Mouse (Mus musculus) layer of hippocampus, postnatal 10 days (tissue): ENCODE measurements around the gene Cst10. TPM values are rescaled to one million over a fixed set of nuclear protein-coding genes. Genes with fewer than 3 reads are reported as not detected.
A peak's percentile ranks its signal among the peaks of the same experiment; 100 is the strongest.

Source experiments
- DNase-seq, 2 experiments: peaks; one replicate each; pipeline ENCODE4 v3.0.0; 2021; ENCODE audit warnings: low spot score in 2 of 2
- long read RNA-seq: library from polyadenylated mRNA; stranded (forward); transcript quantifications from one replicate; pipeline ENCODE4 v2.0.0, GENCODE M21; 2023
- total RNA-seq, 2 experiments: library from RNA; stranded (reverse); gene quantifications; 2 replicates each; pipeline ENCODE4 v1.2.3; 2021

Cst10 gene
- not detected for total RNA-seq
- long read RNA-seq, result 0 reads

- no peak for DNase-seq
Observed at GRCm38 (mm10) chr2:149404757-149405156, at the start of gene Cst10. Gene Cst10, plus strand, starts transcription at chr2:149405057.

GRCm38 (mm10) chr2:149392951-149393350 lies 11.9 kb upstream of the Cst10 start:
- DNase-seq, result no peak

- DNase-seq, result peak; percentile 32 to 41
Observed at GRCm38 (mm10) chr2:149422564-149422963, 17.7 kb downstream of the Cst10 start.
